Mouse (Mus musculus) C2C12 (cell line): ENCODE measurements around the gene Sowahc.

Experiments
- CEBPB ChIP-seq: IDR thresholded peaks from one replicate; pipeline ENCODE4 v1.6.1; 2011; ENCODE audit warnings: low read depth, mild to moderate bottlenecking, control low read depth, moderate library complexity
- CTCF ChIP-seq: IDR thresholded peaks from one replicate; pipeline ENCODE4 v1.5.1; 2011; ENCODE audit not compliant: control insufficient read depth, insufficient read depth, insufficient read length
- FOSL1 ChIP-seq: IDR thresholded peaks from one replicate; pipeline ENCODE4 v1.8.0; 2011; ENCODE audit warnings: mild to moderate bottlenecking, low read length; ENCODE audit not compliant: poor library complexity, insufficient read depth, severe bottlenecking
- MYOD1 ChIP-seq: IDR thresholded peaks from one replicate; pipeline ENCODE4 v1.6.1; 2011; ENCODE audit warnings: low read depth; ENCODE audit not compliant: control insufficient read depth, insufficient read length

DNA sequence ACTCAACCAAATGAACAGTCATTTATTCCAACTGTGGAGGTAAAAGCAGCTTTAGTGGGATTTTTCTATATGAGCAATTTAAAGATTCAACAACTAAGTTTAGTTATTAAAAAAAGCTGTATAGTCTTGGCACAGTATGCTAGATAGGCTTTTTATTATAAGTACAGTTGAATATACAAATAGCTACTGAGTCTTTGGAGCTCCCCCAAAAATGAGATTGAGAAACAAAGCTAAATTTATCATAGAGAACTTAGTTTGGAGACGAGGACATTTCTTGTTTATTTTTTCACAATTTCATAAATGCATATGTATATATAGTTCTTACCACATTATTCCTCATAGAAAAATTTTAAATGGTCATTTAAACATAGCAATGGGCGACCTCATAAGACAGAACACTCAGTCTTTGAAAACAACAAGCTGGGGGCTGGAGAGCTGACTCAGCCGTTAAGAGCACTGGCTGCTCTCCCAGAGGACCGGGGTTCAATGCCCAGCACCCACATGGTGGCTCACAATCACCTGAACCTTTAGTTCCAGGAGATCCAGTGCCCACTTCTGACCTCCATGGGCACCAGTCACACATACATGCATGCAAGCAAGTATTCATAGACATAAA is 7.6 kb downstream of the Sowahc start:
- no peak for TF ChIP-seq CTCF
- TF ChIP-seq MYOD1: no peak
- TF ChIP-seq CEBPB: no peak
- no peak for TF ChIP-seq FOSL1
